Mouse (Mus musculus): Measurements from ENCODE around the gene Vmn1r6. TPM values are rescaled to one million over a fixed set of nuclear protein-coding genes. Genes with fewer than 3 reads are reported as not detected.
"Not testable (repeated sequence)": the region's sequence is repeated elsewhere in the genome, so short reads cannot be mapped to it uniquely, and the experiment has no call there.

The Vmn1r6 gene
- not detected in 2 replicates for total RNA-seq (2017)

DNA sequence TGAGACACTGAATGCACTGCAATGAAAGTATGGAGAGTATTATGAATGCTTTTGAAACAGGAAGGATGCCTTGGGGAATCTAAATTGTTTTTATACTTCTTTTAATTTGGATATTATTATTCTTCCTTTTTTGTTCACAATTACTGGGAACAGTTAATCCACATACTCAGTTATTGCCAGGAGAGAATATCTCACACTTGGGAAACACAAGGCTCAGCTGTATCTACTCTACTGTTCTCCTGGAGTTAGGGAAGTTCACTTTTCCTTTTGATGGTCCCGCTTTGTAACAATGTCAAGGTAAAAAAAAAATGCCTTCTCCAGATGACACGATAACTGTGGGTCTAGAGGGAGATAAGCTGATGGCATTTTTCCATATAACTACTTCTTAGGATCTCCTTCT, at the start of gene Vmn1r6:
Gene Vmn1r6, plus strand, starts transcription at position 301 of the 400 bp plus-strand sequence.
- no peak for ATAC-seq (replicated peaks in 1 of 2; ENCODE audit: insufficient read depth in 1 of 2, low FRiP score in 2 of 2, low TSS enrichment in 1 of 2, low read depth in 1 of 2, poor library complexity in 2 of 2, severe bottlenecking in 2 of 2)

- ATAC-seq (replicated peaks in 1 of 2; ENCODE audit: insufficient read depth in 1 of 2, low FRiP score in 2 of 2, low TSS enrichment in 1 of 2, low read depth in 1 of 2, poor library complexity in 2 of 2, severe bottlenecking in 2 of 2), result no peak
Observed at GRCm38 (mm10) chr6:56956436-56956835, 40.6 kb upstream of the Vmn1r6 start.

- no peak for ATAC-seq (replicated peaks in 1 of 2; ENCODE audit: insufficient read depth in 1 of 2, low FRiP score in 2 of 2, low TSS enrichment in 1 of 2, low read depth in 1 of 2, poor library complexity in 2 of 2, severe bottlenecking in 2 of 2)
Observed at GRCm38 (mm10) chr6:56969973-56970372, 27.1 kb upstream of the Vmn1r6 start, which contains the start of gene Vmn1r5. Vmn1r5 (plus strand) TSS chr6:56970273.

GRCm38 (mm10) chr6:57025224-57025623, 28.2 kb downstream of the Vmn1r6 start, which contains the start of gene Vmn1r7:
Vmn1r7 (minus strand) TSS chr6:57025324.
- ATAC-seq (replicated peaks in 1 of 2; ENCODE audit: insufficient read depth in 1 of 2, low FRiP score in 2 of 2, low TSS enrichment in 1 of 2, low read depth in 1 of 2, poor library complexity in 2 of 2, severe bottlenecking in 2 of 2), result not testable (repeated sequence)

DNA sequence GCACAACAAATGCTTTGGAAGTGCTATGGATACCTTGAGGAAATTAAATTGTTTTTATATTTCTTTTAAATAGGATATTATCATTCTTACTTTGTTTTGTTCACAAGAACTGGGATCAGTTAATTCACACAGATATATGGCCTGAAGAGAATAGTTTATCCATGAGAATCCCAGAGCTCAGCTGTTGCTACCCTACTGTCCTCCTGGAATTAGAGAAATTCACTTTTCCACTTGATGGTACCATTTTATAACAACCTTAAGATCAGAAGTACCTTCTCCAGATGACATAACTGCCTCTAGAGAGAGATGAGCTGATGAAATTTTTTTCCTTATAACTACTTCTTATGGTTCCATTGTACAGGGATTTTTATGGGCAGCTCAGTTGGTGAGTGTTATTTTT, 34.9 kb downstream of the Vmn1r6 start, which contains the start of gene Vmn1r8:
Gene Vmn1r8, plus strand, starts transcription at position 301 of the 400 bp plus-strand sequence.
- ATAC-seq (replicated peaks in 1 of 2; ENCODE audit: insufficient read depth in 1 of 2, low FRiP score in 2 of 2, low TSS enrichment in 1 of 2, low read depth in 1 of 2, poor library complexity in 2 of 2, severe bottlenecking in 2 of 2), result no peak

DNA sequence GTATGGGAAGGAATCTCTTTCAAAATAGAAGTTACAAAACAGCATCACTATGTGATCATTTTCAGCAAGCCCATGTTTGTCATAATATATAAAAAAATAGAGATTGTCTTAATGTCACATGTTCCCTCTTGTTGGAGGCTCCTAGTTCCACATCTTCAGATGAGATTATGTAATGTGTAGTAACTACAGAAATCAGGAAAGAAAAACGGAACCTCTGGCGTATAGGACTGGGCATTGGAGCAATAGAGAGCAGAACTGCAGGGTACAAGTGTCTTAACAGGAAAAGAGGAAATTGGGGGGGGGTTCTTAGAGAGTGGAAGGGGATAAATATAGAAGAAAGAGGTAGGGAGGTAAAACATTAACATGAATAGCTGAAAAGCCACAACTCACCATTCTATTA, 37.6 kb downstream of the Vmn1r6 start:
- ATAC-seq (replicated peaks in 1 of 2; ENCODE audit: insufficient read depth in 1 of 2, low FRiP score in 2 of 2, low TSS enrichment in 1 of 2, low read depth in 1 of 2, poor library complexity in 2 of 2, severe bottlenecking in 2 of 2), result no peak

Other genes with a start within 250 kb of the Vmn1r6 start
- gene Kbtbd2, start 199.4 kb upstream of the Vmn1r6 start, total RNA-seq (2017), result 55.6 and 87.1 TPM in 2 replicates
- gene Fkbp9, start 165.2 kb upstream of the Vmn1r6 start, total RNA-seq (2017), result 24.0 and 28.7 TPM in 2 replicates
- gene Nt5c3, start 73.3 kb upstream of the Vmn1r6 start, total RNA-seq (2017), result 91.3 and 103 TPM in 2 replicates
- 1.1 and 1.4 TPM in 2 replicates for gene Vmn1r4, start 73.2 kb upstream of the Vmn1r6 start, total RNA-seq (2017)
- not detected in 2 replicates for gene Vmn1r5, start 27.0 kb upstream of the Vmn1r6 start, total RNA-seq (2017)
- not detected in 2 replicates for gene Vmn1r7, start 28.1 kb downstream of the Vmn1r6 start, total RNA-seq (2017)
- not detected in 2 replicates for gene Vmn1r8, start 35.0 kb downstream of the Vmn1r6 start, total RNA-seq (2017)
- gene Vmn1r9, start 69.5 kb downstream of the Vmn1r6 start, total RNA-seq (2017), result not detected in 2 replicates
- not detected in 2 replicates for gene Vmn1r10, start 112.2 kb downstream of the Vmn1r6 start, total RNA-seq (2017)
- gene Vmn1r11, start 136.2 kb downstream of the Vmn1r6 start, total RNA-seq (2017), result not detected in 2 replicates
- gene Vmn1r12, start 159.7 kb downstream of the Vmn1r6 start, total RNA-seq (2017), result not detected in 2 replicates
- not detected in 2 replicates for gene Vmn1r13, start 206.0 kb downstream of the Vmn1r6 start, total RNA-seq (2017)
- gene Vmn1r14, start 234.4 kb downstream of the Vmn1r6 start, total RNA-seq (2017), result not detected in 2 replicates